Mouse (Mus musculus): ENCODE results near the gene Fggy.

- TF ChIP-seq CTCF (IDR thresholded peaks at IDR 0.05; ENCODE audit: control insufficient read depth, insufficient read depth, insufficient replicate concordance, low read depth, low read length) (no peak), POLR2A (IDR thresholded peaks at IDR 0.05; ENCODE audit: control insufficient read depth, low read depth, low read length) (no peak)
Measured at GRCm38 (mm10) chr4:95687350-95687749, 130.0 kb downstream of the Fggy start.
